Mouse (Mus musculus): ENCODE measurements around the gene Tex48.

DNA sequence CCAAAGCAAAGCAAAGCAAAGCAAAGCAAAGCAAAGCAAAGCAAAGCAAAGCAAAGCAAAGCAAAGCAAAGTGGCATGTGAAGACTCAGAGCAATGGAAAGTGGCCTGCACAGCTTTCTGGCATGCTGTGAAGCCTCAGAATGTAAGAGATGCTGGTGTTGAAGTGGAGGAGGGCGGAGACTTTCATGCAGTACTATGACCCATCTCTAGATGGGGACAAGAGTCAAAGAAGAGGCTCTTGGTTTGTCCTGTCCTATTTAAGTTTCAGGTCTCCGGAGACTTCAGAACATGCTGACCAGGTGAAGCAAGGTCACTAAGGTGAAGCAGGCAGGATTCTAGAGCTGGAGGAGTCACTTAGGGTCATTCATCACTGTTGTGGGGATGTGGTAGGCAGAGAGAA is 367 bp downstream of the Tex48 start:
- TF ChIP-seq MAX (IDR thresholded peaks at IDR 0.05; ENCODE audit: low read length) (no peak), KAT2A (IDR thresholded peaks at IDR 0.05; ENCODE audit: insufficient replicate concordance, low read length) (no peak), POLR2A (IDR thresholded peaks at IDR 0.05; ENCODE audit: low read depth, low read length) (no peak), CHD1 (IDR thresholded peaks at IDR 0.05; ENCODE audit: low read depth, low read length) (no peak), ZNF384 (IDR thresholded peaks at IDR 0.05; ENCODE audit: low read depth, low read length) (no peak), MAFK (IDR thresholded peaks at IDR 0.05; ENCODE audit: insufficient replicate concordance, low read length) (no peak), EP300 (IDR thresholded peaks at IDR 0.05; ENCODE audit: low read length) (no peak), POLR2AphosphoS2 (IDR thresholded peaks at IDR 0.05; ENCODE audit: low read depth, low read length) (no peak), ZC3H11A (IDR thresholded peaks at IDR 0.05; ENCODE audit: low read depth, low read length) (peak; percentile 59), CTCF (conservative IDR thresholded peaks at IDR 0.05 in 1 of 2, IDR thresholded peaks at IDR 0.05 in 1 of 2; ENCODE audit: low read depth in 2 of 2, low read length in 2 of 2) (peak in 1 of 2 experiments; percentile 81; a peak in 2 of 4 replicates)

Data from CH12.LX (cell line).